Mouse (Mus musculus) frontal cortex, adult 2 months (tissue): ENCODE results near the gene Rtf1. TPM values are rescaled to one million over a fixed set of nuclear protein-coding genes. Genes with fewer than 3 reads are reported as not detected.

ENCODE experiments used
- DNase-seq, 2 experiments: peaks; one replicate each; pipeline ENCODE4 v3.0.0; 2022; ENCODE audit warnings: low spot score in 1 of 2; ENCODE audit errors: extremely low spot score in 1 of 2
- polyA plus RNA-seq: library from polyadenylated mRNA; depleted of rRNA; stranded (reverse); fragments of >200 nt; gene quantifications from 2 replicates; pipeline ENCODE4 v1.2.3, GENCODE M21; 2012; rRNA removed

The Rtf1 gene
- polyA plus RNA-seq, 1 experiment = 41.8 TPM

- DNase-seq = no peak
Measured at GRCm38 (mm10) chr2:119767246-119767645, 92.4 kb downstream of the Rtf1 start.

Other genes with a start within 250 kb of the Rtf1 start
- 14.4 and 15.4 TPM in 2 replicates for gene Ino80, start 197.4 kb upstream of the Rtf1 start, polyA plus RNA-seq
- 0.82 and 1.2 TPM in 2 replicates for gene Exd1, start 127.4 kb upstream of the Rtf1 start, polyA plus RNA-seq
- 113 and 117 TPM in 2 replicates for gene Chp1, start 127.4 kb upstream of the Rtf1 start, polyA plus RNA-seq
- gene Nusap1, start 56.8 kb upstream of the Rtf1 start, polyA plus RNA-seq = 0.76 and 0.86 TPM in 2 replicates
- gene Oip5, start 56.6 kb upstream of the Rtf1 start, polyA plus RNA-seq = 1.4 and 1.7 TPM in 2 replicates
- 20.8 and 21.7 TPM in 2 replicates for gene Ndufaf1, start 12.2 kb upstream of the Rtf1 start, polyA plus RNA-seq
- 158 and 164 TPM in 2 replicates for gene Itpka, start 67.3 kb downstream of the Rtf1 start, polyA plus RNA-seq
- 43.3 and 46.4 TPM in 2 replicates for gene Ltk, start 85.4 kb downstream of the Rtf1 start, polyA plus RNA-seq
- 13.7 and 14.6 TPM in 2 replicates for gene Rpap1, start 112.5 kb downstream of the Rtf1 start, polyA plus RNA-seq
- gene Tyro3, start 122.7 kb downstream of the Rtf1 start, polyA plus RNA-seq = 130 and 145 TPM in 2 replicates
- 16.9 and 17.3 TPM in 2 replicates for gene Mga, start 222.2 kb downstream of the Rtf1 start, polyA plus RNA-seq